Mouse (Mus musculus) regulatory T cell (primary cell): Measurements from ENCODE around the gene Car10.

Experiments used
- in situ Hi-C: fragments of 300-600 bp; cut with MboI, MseI; formaldehyde crosslinking; loops from one replicate; pipeline ENCODE4 v1.15.1; 2025; ENCODE audit warnings: high pct_unique_total_duplicates

Gene Car10

DNA sequence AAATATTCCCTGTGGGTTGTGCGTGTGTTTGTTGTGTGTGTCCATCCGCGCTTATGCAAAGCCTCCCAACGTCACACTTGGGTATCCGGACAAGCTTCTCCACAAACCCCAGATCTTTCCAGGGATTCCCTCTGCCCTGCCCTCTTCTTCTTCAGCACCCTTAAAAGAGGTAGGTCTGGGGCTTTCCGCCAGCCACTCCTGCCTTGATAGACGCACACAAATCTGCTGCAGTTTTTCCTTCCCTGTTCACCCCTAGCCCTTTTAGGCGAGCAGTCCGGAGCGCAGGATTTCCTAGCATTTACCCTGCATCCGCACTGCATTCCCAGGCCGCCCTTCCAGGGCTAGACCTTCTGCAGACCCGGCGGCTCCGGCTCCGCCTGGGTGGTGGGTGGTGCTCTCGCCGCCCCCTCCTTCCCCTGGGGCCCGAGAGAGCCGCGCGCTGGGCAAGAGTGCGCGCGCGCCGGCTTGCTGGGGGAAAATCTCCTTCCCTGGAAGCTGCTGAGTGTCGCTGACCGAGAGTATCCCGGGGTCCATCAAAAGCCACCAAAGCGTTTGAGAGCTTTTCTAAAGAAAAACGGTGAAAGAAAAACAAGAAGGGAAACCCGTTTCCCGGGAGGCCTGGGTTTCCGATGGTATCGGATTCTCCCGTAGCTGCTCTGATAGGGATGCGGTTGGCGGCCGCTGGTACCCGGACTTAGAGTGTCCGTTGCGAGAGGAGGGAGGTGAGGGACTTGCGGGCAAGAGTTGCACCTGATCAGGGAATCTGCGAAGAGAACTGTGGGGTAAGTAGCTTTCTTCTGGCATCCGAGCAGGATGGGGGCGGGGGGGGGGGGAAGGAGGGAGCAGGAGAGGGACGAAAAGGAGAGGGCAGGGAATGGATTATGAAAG is at the start of gene Car10:
Car10 (plus strand) TSS at position 88 of the 888 bp plus-strand sequence.
- in situ Hi-C loops = no loop called here

GRCm38 (mm10) chr11:93065021-93065420 is 32.8 kb upstream of the Car10 start:
- in situ Hi-C loops = no loop called here

- in situ Hi-C loops = no loop called here
Observed at GRCm38 (mm10) chr11:93065656-93066181, 32.1 kb upstream of the Car10 start.

- in situ Hi-C loops = no loop called here
Observed at GRCm38 (mm10) chr11:93095588-93095987, 2.2 kb upstream of the Car10 start.

DNA sequence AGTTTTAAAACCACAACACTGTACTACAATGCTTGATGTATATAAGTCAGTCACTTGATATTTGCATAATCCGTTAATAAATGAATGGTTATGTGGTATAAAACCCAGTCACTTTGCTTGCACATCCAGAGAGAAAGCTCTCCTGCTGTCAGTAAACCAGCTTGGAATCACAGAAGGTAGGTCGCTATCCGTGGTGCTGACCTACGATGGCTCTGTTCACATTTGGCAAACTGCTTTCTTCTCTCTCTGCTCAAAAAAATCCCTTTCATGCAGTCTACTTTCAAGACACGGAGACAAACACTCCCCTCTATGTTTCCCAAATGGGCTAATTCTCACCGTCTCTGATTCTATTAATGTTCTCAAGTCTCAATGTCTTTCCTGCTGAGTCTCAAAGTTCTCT is 827 bp upstream of the Car10 start:
- in situ Hi-C loops = no loop called here

- in situ Hi-C loops = no loop called here
Observed at GRCm38 (mm10) chr11:93097431-93097851, 387 bp upstream of the Car10 start.

DNA sequence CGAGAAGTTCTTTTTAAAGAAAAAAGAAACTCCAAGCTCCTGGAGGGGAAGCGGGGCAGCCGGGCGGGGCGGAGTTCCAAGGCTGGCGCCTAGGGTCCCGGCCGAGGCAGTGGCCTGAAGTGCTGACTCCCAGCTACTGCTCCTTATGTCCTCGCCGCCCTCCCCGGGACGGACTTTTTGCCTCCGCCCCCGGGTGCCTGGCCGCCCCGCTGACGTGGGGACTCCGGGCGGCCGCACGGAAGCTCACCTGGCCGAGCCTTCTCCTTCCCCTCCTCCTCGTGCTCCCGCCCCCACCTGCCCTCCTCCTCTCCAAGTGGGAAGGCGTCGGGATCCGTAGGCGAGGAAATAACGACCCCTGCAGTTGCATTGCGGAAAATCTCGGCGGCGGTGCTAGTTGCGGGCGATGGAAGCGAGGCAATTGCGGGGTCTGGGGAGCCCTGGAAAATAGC is 1.1 kb downstream of the Car10 start:
- in situ Hi-C loops = no loop called here

GRCm38 (mm10) chr11:93099431-93100370 is 1.9 kb downstream of the Car10 start:
- in situ Hi-C loops = no loop called here

- in situ Hi-C loops = no loop called here
Observed at GRCm38 (mm10) chr11:93100606-93101005, 2.8 kb downstream of the Car10 start.

- in situ Hi-C loops = no loop called here
Observed at GRCm38 (mm10) chr11:93101106-93101505, 3.3 kb downstream of the Car10 start.

DNA sequence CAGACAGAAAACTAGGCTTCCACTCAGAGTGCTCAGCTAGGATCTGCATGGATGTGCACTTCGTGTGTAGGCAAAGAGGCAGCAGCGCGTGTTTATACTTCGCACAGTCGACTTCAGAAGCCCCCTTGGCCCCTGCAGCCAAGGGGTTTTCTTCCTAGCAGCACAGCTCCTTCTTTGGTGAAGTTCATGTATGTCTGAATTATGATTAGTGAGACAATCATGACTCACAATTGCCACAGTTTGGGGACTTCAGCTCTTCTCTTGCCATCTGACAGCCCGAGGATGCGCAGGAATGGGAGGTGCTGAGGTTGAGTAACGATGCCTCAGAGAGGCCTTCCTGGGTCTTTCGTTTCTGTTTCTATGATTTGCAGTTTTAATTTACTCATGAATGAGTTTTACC is 4.5 kb downstream of the Car10 start:
- in situ Hi-C loops = no loop called here

DNA sequence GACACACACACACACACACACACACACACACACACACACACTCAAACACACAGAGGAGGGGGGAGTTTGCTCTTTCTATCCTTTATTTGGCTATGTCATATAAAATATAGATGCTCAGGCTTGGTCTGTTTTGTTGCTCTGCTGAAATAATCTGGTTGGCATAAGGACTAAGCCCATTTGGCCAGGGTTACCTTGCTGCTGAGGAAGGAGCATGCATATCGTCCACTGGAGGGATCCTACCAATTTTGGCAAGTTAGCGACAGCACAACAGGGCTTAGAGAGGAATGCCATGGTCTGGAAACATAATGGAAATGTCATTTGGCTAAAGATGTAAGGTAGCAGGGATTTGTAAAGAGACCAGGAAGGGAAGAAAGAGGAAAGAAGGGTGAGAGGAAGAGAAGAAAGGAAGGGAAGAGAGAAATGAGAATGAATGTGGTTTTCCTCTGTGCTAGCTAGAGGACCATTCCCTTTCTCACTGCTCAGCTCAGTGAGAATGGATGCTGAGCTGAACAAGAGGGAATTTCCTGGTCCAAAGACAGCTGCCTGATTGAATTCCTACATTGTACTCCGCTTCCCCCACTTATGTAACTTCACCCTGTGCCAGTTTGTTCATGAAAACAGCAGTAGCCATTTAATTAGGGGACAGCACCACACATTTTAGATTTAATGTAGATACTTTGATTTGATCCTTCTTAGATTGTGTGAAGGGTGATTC is 5.4 kb downstream of the Car10 start:
- in situ Hi-C loops = no loop called here

DNA sequence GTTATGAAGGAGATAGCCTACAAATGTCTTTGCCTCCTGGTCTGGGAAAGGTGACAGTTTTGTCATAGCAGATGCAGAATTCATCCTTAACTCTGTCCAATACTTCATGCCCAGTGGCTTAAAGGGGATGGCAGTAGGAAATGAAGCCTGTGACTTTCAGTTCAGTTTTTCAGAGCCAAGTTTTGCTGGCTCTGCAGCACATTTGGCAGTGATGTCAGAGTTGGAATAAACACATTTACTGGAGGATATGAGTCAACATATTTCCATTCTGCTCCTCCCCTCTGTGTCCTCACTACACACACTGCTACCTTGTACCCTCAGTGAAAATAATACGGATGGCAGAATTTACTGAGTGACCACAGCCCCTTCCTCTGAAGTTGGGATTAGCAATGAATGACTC is 11.6 kb downstream of the Car10 start:
- in situ Hi-C loops = no loop called here

DNA sequence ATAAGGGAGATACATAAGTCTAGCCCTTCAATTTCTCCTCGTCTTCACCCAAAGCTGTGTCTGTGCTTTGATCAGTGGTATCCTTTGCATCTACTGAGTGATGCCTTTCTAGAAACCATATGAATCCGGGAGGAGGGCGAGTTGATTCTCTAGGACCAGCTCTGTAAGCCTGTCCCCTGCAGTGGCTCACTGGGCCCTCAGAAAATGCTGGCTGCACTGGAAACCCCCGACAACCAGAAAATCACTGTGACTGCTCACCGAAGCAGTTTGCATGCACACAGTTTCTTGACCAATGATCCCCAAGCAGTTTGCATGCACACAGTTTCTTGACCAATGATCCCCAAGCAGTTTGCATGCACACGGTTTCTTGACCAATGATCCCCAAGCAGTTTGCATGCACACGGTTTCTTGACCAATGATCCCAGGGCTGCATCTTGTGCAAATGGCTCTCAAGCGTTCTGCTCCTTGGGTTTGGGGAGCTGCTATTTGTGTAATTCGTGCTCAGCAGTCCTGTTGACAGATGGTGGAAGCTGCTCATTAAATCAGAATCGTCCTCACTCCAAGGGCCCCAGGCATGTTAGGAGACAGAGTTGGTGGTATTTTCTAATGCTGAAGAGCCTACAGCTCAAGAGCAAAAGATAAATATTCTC is 23.1 kb downstream of the Car10 start:
- in situ Hi-C loops = no loop called here

DNA sequence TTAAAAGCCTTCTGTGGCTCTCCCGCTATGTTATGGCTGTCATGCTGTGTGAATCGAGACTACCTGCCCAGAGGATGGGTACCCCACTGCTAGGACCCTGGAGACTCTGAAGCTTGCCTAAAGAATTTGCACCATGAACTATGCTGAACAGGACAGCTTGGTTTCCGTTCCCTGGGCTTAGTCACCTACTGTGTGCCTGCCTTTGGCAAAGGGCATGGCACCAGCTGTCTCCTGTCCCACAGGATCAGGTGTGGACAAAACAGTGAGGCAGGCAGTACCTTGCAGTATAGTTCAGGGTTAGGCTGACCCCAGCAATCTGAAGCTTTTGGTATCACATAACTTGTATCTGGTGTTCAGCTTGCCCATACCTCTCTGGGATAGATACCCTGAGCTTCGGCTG is 25.9 kb downstream of the Car10 start:
- in situ Hi-C loops = no loop called here

DNA sequence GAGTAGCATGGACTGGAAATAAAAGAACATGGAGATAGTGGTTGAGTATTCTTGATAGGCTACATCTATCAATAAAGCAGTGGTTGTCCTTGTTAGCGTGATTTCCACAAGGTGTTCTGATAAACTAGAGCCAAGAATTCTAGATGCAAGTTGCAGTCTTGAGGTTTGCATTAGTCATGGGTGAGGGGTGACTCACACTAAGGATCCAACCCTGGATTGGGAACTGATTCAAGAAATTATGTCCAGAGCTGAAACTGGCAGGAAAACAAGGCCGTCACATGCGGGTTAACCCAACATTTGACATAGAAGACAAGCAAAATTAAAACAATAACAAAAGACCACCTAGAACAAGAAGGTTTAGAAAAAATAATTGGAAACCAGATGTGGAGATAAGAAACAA is 28.6 kb downstream of the Car10 start:
- in situ Hi-C loops = no loop called here

GRCm38 (mm10) chr11:93128481-93128880 is 30.7 kb downstream of the Car10 start:
- in situ Hi-C loops = no loop called here

- in situ Hi-C loops = no loop called here
Observed at GRCm38 (mm10) chr11:93137841-93138240, 40.0 kb downstream of the Car10 start.

- in situ Hi-C loops = no loop called here
Observed at GRCm38 (mm10) chr11:93141727-93142126, 43.9 kb downstream of the Car10 start.

- in situ Hi-C loops = no loop called here
Observed at GRCm38 (mm10) chr11:93144544-93144943, 46.7 kb downstream of the Car10 start.

GRCm38 (mm10) chr11:93154910-93155309 is 57.1 kb downstream of the Car10 start:
- in situ Hi-C loops = no loop called here
